Mouse (Mus musculus): Measurements from ENCODE around the gene Gm3336.
A peak's percentile ranks its signal among the peaks of the same experiment; 100 is the strongest.

Gene Gm3336

DNA sequence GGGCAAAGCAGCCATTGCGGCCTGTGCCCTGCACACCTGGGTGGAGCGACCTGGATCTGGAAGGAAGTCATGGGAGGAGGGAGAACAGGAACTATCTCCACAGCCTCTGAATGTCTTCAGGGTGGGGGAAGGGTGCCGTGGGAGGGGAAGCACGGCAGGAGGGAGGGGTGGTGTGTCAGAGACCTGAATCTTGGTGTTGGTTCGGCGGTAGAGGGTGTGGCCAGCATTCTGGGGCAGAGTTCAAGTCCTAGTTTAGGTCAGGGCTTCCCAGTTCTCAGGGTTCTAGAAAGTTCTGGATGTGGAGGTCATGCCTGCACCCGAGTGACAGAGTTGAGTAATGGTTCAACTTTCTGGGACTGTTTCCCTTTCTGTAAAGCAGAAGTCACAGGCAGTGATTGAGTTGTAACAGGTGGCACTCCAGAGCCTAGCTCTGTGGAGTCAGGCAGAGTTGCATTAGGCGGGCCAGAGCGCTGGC, 1.5 kb downstream of the Gm3336 start:
- no peak for DNase-seq

DNA sequence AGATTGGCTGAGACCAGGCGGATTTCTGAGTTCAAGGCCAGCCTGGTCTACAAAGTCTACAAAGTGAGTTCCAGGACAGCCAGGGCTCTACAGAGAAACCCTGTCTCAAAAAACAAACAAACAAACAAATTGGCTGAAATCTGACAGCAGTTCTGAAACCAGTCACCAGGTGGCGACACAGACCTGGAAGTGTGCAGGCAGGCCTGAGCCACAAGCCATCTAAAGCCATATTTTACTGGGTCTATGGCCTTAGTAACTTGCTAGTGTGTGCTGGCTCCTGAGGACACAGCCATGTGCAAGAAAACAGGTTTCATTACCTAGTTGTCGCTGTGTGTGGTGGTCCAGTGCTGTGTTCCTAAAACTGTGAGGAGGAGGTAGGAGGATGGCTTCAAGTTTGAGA, 2.4 kb downstream of the Gm3336 start:
- peak; percentile 88 for DNase-seq

DNA sequence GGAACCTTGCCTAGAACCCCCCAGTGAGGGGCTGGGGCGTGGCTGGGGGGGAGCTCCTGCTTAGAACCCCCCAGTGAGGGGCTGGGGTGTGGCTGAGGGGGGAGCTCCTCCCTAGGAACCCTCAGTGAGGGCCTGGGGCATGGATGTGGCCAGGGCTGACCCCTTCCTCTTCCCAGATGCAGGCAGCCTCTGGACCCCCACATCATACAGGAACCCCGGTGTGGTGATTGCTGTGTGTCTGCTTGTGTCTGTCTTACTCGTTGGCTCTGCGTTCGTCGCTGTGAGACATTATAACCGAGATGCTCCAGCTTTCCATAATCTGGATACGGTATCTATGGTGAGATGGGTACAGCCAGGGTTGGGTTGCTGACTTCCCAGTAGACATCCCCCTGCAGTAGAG, 3.3 kb downstream of the Gm3336 start:
- DNase-seq = no peak

DNA sequence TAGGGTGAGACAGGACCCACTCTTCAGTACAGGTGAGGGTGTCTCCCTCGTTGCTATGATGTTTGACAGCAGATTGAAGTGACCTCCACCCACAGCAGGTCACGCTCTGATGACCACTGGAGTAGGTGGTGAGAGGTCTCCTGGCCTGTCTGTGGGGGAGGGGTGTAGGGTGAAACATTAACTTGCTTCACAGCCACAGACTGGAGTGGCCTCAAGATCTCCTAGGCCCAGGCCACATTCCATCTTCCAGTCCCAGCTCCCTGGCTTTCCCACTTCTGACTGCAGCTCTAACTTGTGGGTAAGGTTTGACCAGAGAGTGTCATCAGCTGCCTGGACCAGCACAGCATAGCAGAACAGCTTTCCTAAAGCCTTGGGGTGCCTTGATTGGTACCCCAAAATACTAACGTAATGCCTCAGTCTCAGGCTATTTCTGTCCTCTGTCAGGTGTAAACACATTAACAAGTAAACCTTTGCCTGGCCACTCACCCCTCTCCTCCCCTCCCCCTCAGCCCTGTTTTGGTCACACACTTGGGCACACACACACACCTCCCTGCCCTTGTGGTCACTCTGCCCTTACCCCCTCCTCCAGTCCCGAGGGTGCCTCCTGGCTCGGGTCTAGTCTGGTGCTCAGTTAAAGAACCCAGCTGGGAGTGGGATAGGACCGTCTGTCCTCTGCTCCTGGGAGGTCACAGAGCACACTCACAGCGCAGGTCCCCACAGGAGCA, 5.3 kb downstream of the Gm3336 start, which contains the start of gene Pde4c:
TSS of gene Pde4c (plus strand) at position 235 of the 725 bp plus-strand sequence.
- DNase-seq = no peak

- DNase-seq = no peak
Measured at GRCm38 (mm10) chr8:70724216-70724615, 5.9 kb downstream of the Gm3336 start.

GRCm38 (mm10) chr8:70725792-70726447, 7.6 kb downstream of the Gm3336 start:
- no peak for DNase-seq

DNA sequence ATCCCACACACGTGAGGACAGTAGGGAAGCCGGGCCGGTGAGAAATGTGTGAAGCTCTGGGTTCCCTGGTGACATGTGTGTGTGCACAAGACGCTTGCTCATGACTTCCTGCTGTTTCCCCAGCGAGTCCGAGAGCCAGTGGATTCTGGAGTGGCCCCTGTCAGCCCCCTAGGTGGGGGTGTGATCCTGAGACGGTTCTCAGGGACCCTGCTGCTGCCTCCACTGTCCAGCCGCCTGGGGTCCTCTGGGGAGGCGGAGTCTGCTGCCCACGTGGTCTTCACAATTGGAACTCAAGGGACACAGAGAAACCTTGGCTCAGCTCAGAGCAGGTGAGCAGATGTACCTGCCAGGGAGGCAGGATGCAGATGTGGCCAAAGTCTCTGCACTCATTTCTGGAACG, 8.4 kb downstream of the Gm3336 start:
- DNase-seq = no peak

GRCm38 (mm10) chr8:70729808-70730475, 11.6 kb downstream of the Gm3336 start:
- DNase-seq = no peak

DNA sequence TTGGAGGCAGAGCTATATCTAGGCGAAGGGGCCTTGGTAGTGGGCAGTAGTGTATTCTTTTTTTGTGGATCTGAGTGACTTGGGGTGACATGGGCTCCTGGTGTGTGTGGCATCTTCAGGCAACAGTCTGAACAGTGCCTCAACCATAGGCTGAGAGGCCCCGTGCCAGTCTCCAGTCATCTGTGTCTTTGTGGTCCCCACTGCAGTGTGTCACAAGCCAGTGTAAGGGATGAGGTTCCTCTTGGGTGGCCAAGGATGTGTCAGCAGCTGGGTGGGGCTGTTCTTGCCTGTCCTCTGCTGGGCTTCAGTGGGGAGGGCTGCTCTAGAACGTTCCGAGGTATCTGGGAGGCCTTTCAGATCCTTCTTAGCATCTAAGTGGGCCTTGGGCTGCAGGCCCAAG, 12.6 kb downstream of the Gm3336 start:
- no peak for DNase-seq

DNA sequence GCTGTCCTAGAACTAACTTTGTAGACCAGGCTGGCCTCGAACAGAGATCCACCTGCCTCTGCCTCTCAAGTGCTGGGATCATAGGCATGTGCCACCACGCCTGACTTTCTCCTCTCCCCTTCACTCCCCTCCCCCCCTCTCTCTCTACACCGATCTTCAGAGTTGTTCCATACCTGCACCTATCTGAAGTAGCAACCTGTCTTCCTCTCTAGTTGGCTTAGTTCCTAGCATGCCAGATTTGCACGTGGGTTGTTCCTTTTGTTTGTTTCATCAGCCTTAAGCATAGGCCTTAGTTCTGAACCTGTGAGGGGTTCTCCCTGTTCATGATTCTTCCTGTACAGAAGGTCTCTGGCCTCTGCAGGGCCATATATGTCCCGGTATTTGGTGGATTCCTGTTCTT, 19.4 kb downstream of the Gm3336 start:
- no peak for DNase-seq

- DNase-seq = no peak
Measured at GRCm38 (mm10) chr8:70738211-70738610, 19.9 kb downstream of the Gm3336 start.

DNA sequence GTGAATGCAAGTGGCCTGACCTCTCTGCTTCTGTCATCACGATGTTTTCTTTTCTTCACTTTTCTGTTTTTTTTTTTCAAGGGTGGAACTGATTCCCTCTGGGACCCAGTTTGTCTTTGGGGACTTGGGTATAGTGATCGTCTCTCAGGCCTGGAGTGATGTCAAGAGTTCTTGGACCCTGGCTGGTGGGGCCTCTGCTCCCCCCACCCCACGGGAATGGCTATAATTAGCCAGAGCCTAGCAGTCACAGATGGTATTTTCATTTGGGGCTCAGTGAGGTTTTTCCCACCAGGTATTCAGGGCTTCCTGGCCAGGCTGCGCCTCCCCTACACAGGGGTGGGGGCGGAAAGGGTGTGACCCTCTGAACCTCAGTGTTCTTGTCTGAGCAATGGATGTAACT, 23.3 kb downstream of the Gm3336 start:
- no peak for DNase-seq

DNA sequence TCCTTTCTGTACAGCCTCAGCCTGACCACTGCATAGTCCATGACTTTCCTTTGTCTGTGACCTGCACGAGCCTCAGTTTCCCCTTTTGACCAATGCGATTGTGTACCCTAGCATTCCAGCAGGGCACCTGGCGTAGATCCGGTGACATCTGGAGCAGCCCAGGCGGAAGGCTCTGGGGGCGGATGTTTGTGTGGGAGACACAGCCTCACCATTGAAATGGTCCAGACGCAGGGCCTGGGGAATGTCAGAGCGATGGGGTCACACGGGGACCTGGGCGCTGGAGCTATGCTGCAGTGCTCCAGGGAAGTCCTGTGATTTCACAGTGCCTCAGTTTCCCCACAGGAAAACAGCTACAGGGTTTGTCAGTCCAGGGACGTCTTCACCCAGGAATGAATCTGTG, 23.8 kb downstream of the Gm3336 start:
- no peak for DNase-seq

DNA sequence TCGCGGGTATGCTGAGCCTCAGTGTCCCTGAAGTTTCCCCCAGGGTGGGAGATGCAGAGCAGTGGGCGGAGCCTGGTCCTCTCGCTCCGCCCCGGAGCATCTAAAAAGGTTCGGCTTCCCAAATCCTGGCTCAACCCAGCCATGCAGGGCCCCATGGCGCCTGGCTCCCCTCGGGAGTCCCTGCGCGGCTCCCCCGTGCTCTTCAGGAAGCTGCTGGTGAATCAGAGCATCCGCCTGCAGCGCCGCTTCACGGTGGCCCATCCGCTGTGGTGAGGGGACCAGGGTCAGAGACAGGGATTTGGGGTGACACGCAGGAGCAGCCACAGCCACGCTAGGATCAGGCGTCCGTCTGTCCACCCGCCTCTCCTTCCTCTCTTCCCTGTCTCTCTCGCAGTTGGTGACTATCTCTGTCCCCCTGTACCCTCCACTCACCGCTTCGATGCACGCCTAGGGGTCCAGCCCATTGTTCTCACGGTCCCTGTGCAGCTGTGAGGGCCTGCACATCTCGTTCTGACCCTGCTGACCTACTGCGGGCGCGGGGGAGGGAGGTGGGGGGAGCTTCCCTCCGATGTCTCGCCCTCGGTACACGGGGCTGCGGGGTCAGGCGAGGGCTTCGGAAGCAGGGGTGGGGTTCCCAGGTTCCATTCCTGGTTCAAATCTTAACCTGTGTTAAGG, 24.8 kb downstream of the Gm3336 start:
- DNase-seq = no peak

DNA sequence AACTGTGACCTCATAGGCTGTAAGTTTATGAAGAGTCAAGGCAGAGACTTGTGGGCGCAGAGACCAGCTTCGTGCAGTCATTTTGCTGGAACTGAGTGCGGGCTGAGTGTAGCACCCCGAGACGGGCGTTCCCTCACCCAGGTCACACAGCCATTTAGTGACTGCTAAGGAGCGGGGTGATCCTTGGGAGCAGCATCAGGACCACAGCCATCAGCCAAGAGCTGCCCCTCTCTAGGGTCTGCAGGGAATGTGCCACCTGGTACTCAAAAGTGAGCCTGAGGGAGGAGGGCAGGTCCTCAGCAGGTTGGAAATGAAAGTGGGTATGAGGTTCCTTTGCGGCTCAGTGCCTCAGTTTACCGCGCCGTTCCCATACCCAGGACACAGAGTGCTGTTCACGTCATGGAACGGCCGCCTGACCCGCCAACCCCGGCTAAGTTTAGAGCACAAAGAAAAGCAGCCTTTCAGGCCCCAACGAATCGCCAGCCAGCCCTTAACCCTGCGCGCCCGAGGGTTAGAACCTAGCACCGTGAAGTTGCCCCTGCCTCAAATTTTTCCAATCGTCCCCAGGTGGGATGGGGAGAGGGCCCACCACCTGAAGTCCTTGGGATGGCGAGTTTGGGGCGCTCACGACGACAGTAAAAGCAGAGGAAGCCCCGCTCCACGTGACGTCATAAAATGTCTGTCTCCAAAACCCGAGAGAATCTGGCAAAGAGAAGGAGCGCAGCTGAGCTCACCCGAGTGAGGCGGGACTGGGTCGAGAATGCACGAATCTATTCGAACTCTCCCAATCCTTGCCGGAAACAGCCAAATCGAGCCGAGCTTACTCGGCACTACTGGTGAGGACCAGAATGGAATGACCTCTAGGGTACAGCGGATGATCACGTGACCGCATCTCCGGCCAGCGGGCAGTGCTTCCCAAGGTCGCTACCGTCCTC, 25.6 kb downstream of the Gm3336 start:
- DNase-seq = no peak

DNA sequence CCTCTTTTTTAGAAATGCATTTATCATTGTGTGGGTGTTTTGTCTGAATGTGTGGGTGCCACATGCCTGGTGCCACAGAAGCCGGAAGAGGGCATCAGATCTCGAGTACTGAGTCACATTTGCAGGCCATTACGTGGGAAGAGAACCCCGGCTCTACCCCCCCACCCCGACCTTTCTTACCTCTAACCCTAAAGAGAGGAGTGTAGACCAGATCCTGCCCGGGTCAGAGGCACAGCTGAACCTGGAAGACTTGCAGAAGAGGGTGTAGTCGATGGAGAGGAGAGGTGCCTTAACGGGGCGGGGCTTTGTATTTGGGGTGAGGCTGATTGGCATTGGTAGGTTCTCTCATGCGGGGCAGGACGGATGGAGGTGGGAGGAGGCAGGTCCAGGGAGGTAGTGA, 26.5 kb downstream of the Gm3336 start:
- no peak for DNase-seq

DNA sequence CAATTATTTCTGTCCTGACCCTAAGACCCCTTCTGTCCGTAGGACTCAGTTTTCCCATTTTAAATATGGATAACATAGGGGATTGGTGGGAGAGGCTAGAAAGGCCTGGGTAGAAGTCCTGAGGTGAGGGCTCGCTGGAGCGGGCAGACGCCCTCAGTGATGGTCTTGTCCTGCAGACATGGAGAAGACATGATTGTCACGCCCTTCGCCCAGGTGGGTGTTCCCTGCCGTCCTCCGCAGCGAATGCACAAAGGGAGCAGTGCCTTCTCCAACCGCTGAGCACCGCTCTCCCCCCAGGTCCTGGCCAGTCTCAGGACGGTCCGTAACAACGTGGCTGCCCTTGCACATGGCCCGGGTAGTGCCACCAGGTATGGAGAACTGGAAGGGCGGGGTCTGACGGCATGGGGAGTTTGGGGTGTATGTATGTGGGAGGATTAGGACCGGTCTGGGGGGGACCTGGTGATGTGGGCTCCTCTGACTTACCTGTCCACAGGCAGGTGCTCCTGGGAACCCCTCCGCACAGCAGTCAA, 27.4 kb downstream of the Gm3336 start:
- DNase-seq = no peak

- no peak for DNase-seq
Measured at GRCm38 (mm10) chr8:70746676-70747075, 28.3 kb downstream of the Gm3336 start.

DNA sequence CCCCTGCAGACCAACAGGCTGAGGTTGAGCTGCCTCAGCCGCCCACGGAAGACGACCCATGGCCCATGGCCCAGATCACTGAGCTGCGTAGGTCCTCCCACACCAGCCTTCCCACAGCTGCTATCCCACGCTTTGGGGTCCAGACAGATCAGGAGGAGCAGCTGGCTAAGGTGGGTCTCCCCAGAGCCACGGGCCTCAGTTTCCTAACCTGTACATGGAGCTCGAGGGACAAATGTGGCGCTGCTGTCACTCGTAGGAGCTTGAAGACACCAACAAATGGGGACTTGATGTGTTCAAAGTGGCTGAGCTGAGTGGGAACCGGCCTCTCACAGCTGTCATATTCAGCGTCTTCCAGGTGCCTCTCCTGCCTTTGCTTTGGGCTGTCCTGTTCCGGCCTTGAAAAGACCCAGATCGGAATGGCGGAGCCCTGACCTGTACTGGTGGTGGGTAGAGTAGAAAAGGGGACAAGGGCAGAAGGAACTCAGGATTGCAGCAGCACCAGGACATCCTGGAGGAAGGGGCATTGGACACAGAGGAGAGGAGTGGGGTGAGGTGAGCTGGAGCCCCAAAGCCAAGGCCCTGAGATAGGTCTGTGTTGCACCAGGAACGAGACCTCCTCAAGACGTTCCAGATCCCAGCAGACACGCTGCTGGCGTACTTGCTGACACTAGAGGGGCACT, 29.0 kb downstream of the Gm3336 start:
- no peak for DNase-seq

- no peak for DNase-seq
Measured at GRCm38 (mm10) chr8:70748246-70749096, 30.1 kb downstream of the Gm3336 start.
